Mouse (Mus musculus): ENCODE data around the gene Pisd.

DNA sequence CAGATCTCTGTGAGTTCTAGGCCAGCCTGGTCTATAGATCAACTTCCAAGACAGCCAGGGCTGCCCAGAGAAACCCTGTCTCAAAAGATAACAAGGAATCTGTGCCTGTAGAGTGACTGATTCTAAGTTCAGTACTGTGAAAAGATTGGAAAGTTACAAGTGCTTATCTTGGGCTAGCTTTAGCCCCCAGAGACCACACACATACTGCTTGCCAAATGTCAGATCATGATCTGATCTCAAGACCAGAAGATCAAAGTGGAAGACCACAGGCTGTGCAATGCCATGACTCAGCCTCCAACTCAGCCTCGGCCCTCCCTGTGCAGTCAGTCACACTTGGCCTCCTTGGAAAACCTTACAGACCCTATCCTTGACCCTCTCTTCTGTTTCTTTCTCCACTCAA lies 49.1 kb upstream of the Pisd start:
- no peak for TF ChIP-seq CTCF (conservative IDR thresholded peaks at IDR 0.05 in 1 of 2, IDR thresholded peaks at IDR 0.05 in 1 of 2; ENCODE audit: low read depth in 2 of 2, low read length in 2 of 2)
- TF ChIP-seq NELFE (IDR thresholded peaks at IDR 0.05; ENCODE audit: low read depth, low read length), result no peak
- no peak for TF ChIP-seq POLR2A (IDR thresholded peaks at IDR 0.05; ENCODE audit: low read depth, low read length)
- no peak for TF ChIP-seq ZC3H11A (IDR thresholded peaks at IDR 0.05; ENCODE audit: low read depth, low read length)
- no peak for TF ChIP-seq SMC3 (IDR thresholded peaks at IDR 0.05; ENCODE audit: low read depth, low read length)
- TF ChIP-seq MAX (IDR thresholded peaks at IDR 0.05; ENCODE audit: low read length), result no peak
- TF ChIP-seq USF2 (conservative IDR thresholded peaks at IDR 0.05; ENCODE audit: low read depth, low read length), result no peak
- TF ChIP-seq ETS1 (conservative IDR thresholded peaks at IDR 0.05; ENCODE audit: low read depth, low read length), result no peak
- no peak for TF ChIP-seq RAD21 (IDR thresholded peaks at IDR 0.05; ENCODE audit: low read depth, low read length)
